Mouse (Mus musculus): ENCODE measurements around the gene Sae1.

DNA sequence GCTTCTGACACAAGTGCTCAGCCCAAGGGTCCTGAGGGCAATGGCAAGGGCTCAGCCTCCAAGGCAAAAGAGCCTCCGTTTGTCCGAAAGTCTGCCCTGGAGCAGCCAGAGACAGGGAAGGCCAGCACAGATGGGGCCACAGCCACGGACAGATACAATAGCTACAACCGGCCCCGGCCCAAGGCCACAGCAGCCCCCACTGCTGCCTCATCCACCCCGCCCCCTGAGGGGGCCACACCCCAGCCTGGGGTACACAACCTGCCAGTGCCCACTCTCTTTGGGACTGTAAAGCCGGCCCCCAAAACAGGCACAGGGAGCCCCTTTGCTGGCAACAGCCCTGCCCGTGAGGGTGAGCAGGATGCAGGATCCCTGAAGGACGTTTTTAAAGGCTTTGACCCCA lies 47.5 kb upstream of the Sae1 start:
- TF ChIP-seq CTCF (IDR thresholded peaks at IDR 0.05; ENCODE audit: low read depth) (no peak), EP300 (IDR thresholded peaks at IDR 0.05; ENCODE audit: low read depth) (no peak)
